Mouse (Mus musculus) embryonic facial prominence, embryonic 14.5 days (tissue): ENCODE results near the gene Atf1. TPM values are rescaled to one million over a fixed set of nuclear protein-coding genes. Genes with fewer than 3 reads are reported as not detected.
A peak's percentile ranks its signal among the peaks of the same experiment; 100 is the strongest.

ENCODE experiments used
- ATAC-seq: fragments of 200-750 bp; cut with Nextera tagmentation; 2 replicates; pipeline ENCODE4 v1.8.0; 2017; ENCODE audit warnings: low read depth, moderate number of reproducible peaks, moderate TSS enrichment
- DNase-seq: peaks from one replicate; pipeline ENCODE4 v3.0.0-alpha.2; 2015; ENCODE audit warnings: low spot score
- H3K27ac ChIP-seq: fragments of 300-500 bp; sonication (generic); replicated peaks from 2 replicates; pipeline ENCODE4 v1.5.1; 2014; ENCODE audit warnings: low read depth, mild to moderate bottlenecking, low read length, moderate library complexity
- H3K27me3 ChIP-seq: fragments of 300-500 bp; sonication (generic); replicated peaks from 2 replicates; pipeline ENCODE4 v1.6.1; 2014; ENCODE audit warnings: low read length; ENCODE audit not compliant: control insufficient read depth, insufficient read depth
- H3K36me3 ChIP-seq: fragments of 300-500 bp; sonication (generic); 2 replicates; pipeline ENCODE4 v1.6.1; 2014; ENCODE audit warnings: low read length, mixed read lengths; ENCODE audit not compliant: control insufficient read depth, insufficient read depth
- H3K4me1 ChIP-seq: fragments of 300-500 bp; sonication (generic); 2 replicates; pipeline ENCODE4 v1.6.1; 2014; ENCODE audit warnings: antibody characterized with exemption, low read length; ENCODE audit not compliant: control insufficient read depth, insufficient read depth
- H3K4me2 ChIP-seq: fragments of 300-500 bp; sonication (generic); 2 replicates; pipeline ENCODE4 v1.6.1; 2014; ENCODE audit warnings: low read depth, mild to moderate bottlenecking, low read length, moderate library complexity, mixed read lengths
- H3K4me3 ChIP-seq: fragments of 300-500 bp; sonication (generic); 2 replicates; pipeline ENCODE4 v1.5.1; 2014; ENCODE audit warnings: low read depth, mild to moderate bottlenecking, low read length
- H3K9ac ChIP-seq: fragments of 300-500 bp; sonication (generic); 2 replicates; pipeline ENCODE4 v1.6.1; 2014; ENCODE audit warnings: low read depth, mild to moderate bottlenecking, low read length, moderate library complexity, mixed read lengths
- H3K9me3 ChIP-seq: fragments of 300-500 bp; sonication (generic); 2 replicates; pipeline ENCODE4 v1.6.1; 2016; ENCODE audit warnings: low read length; ENCODE audit not compliant: control insufficient read depth
- WGBS: fragments of 180-500 bp; shearing (Covaris S2); extraction: QIAGEN DNeasy Blood & Tissue Kit; methylation state at CpG from one replicate; pipeline ENCODE4 v1.1.7; 2014; 5-methylcytosine and 5-hydroxymethylcytosine counted together
- polyA plus RNA-seq: library from polyadenylated mRNA; unstranded; fragments of >200 nt; fragmentation: Nextera tagmentation; extraction: Ambion mirVana; gene quantifications from 2 replicates; pipeline ENCODE4 v1.2.1, GENCODE M21; 2014

Gene Atf1
- polyA plus RNA-seq, 1 experiment from 2014 or later, result 33.5 TPM

DNA sequence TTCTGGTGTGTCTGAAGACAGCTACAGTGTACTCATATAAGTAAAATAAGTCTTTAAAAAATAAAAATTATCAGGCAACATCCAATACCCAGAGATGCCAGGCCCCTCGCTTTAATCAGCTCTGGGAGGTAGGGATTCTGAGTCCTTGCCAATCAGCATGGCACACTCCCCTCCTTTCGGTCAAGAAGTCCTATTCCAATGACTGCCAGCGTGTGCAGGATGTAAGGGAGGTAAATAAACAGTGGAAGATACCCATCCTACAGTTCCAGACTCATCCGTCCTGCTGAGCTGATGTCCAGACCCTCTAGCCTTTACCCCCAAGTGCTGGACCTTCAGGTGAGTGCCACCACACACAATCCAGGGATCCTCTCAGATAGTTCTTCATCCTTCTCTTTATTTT is 2.2 kb upstream of the Atf1 start:
- H3K4me3 ChIP-seq, result no peak overlapping the region
- H3K4me1 ChIP-seq, result 0 out of 2 replicates have a peak, but pooled peaks cover 5% of the 10 kb centered on the region
- H3K27ac ChIP-seq, result no peak overlapping the region
- H3K4me2 ChIP-seq, result no peak overlapping the region
- no peak overlapping the region for H3K9ac ChIP-seq
- ATAC-seq (no peak), DNase-seq (no peak)
- WGBS, result 96% methylated on average over 4 of the region's 4 CpGs
- H3K27me3 ChIP-seq, result no peaks in the 10 kb centered on the region
- H3K36me3 ChIP-seq, result no peaks in the 10 kb centered on the region
- peaks cover 17% of the 10 kb centered on the region for H3K9me3 ChIP-seq

DNA sequence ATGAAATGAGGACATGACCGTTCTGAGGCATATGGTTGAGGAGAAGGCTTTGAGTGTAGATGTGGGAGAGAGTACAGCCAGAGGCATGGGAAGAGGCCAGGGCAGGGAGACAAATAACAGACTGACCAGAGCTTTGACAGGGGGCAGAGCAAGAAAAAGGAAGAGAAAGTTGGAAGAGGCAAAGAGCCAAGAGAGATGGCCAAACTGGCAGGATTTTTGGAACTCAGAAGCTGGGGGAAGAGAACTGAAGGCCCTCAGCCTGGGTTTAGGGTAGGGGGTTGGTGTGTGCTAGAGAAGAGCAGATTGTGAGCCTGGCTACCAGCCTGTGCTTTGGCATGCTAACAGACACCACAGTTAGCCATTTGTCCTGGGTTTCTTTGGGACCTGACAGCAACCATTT is 1.7 kb upstream of the Atf1 start:
- 87% methylated on average over 1 of the region's 1 CpGs for WGBS
- no peak for ATAC-seq
- no peak overlapping the region for H3K27ac ChIP-seq

DNA sequence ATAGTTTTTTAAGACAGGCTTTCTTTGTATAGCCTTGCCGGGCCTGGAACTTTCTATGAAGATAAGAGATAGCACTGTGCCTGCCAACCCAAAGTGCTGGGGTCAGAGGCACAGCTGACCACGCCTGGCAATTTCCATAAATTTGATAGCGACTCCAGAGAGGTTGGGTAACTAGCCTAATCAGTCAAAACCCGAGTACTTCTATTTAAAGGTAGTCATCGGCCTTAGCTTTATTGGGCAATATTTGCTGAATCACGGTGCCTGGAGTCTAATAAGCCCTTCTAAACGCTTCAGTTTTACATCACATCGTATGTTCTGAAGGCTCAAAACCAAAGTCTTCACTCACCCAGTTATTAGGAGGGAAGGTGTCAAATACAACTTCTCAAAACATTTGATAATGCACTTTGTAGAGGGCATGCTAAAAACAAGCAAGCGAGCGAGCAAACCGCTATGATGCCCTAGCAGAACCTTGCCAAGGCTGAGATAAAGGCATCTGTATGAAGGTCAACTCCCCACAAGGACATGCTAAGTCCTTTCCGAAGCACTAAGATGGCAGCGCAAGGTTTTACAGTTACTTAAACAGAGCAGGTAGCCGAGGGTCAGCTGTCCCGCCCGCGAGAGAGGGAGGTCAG is 472 bp upstream of the Atf1 start:
- H3K27me3 ChIP-seq, result no peaks in the 10 kb centered on the region

More for the DNA sequence above, 1.7 kb upstream of the Atf1 start:
- Histone ChIP-seq H3K36me3 (no peaks in the 10 kb centered on the region), H3K9ac (no peak overlapping the region), H3K4me2 (no peak overlapping the region), H3K4me1 (0 out of 2 replicates have a peak, but pooled peaks cover 5% of the 10 kb centered on the region), H3K4me3 (no peak overlapping the region), H3K9me3 (peaks cover 17% of the 10 kb centered on the region), H3K27me3 (no peaks in the 10 kb centered on the region)
- DNase-seq, result no peak

DNA sequence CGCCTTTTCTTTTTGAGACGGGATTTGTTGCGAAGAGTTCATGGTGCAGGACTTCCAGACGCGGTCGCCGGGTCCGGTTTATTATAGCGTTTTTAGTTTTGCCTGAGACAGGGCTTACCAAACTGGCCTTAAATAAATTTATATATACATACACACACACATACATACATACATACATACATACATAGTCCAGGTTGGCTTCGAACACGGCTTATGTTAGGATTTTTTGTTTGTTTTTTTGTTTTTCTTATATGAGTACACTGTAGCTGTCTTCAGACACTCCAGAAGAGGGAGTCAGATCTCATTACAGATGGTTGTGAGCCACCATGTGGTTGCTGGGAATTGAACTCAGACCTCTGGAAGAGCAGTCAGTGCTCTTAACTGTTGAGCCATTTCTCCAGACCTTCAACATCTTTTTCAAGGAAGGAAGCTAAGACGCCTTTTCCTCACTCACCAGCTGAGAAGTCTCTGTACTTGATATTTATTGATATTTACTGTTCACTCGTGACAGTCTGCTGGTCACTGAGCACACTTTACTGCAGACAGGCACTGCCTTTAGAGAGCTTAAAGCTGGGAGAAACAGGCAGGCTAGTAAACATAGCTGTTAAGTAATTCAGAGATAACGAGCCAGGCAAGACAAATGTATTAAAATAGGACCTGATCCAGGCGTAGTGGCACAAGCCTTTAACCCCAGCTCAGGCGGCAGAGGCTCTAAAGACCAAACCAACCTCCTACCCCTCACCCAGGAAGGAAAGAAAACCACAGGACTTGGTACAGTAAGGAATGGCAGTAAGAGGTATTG is 1.1 kb downstream of the Atf1 start:
- ATAC-seq (no peak; the same call in 1 of the 2 replicates), DNase-seq (no peak)
- Histone ChIP-seq H3K27me3 (no peaks in the 10 kb centered on the region), H3K4me1 (0 out of 2 replicates have a peak, but pooled peaks cover 5% of the 10 kb centered on the region), H3K4me3 (peak overlapping the region; percentile 84), H3K9ac (peak overlapping the region; percentile 100), H3K4me2 (peak overlapping the region; percentile 87), H3K27ac (peak overlapping the region; percentile 100), H3K36me3 (peaks cover 10% of the 10 kb centered on the region), H3K9me3 (peaks cover under 1% of the 10 kb centered on the region; the same call in 1 of the 2 replicates)
- 18% methylated on average over 15 of the region's 16 CpGs for WGBS

More for the DNA sequence above, 472 bp upstream of the Atf1 start:
- ATAC-seq, result peak; percentile 27; the same call in 1 of the 2 replicates
- Histone ChIP-seq H3K9me3 (peaks cover 15% of the 10 kb centered on the region), H3K9ac (peak overlapping the region; percentile 100), H3K4me3 (peak overlapping the region; percentile 84), H3K4me1 (0 out of 2 replicates have a peak, but pooled peaks cover 5% of the 10 kb centered on the region), H3K4me2 (peak overlapping the region; percentile 87), H3K36me3 (no peaks in the 10 kb centered on the region), H3K27ac (peak overlapping the region; percentile 100)
- 6% methylated on average over 16 of the region's 17 CpGs for whole genome bisulfite sequencing
- DNase-seq, result peak; percentile 24

DNA sequence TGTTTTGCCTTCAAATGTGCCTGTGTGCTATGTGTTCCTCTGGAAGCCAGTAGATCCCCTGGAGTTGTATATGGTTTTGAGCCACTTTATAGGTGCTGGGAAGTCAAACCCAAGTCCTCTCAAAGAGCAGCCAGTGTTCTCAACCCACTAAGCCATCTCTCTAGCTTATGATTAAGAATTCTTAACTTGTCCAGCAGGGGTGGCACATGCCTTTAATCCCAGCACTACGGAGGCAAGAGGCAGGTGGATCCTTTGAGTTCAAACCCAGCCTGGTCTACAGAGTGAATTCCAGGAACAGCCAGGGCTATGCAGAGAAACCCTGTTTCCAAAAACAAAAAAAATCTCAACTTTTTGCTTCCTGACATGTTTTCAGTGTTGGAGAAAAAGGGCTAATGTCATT is 3.0 kb downstream of the Atf1 start:
- Histone ChIP-seq H3K9me3 (no peaks in the 10 kb centered on the region), H3K36me3 (peaks cover 28% of the 10 kb centered on the region), H3K9ac (no peak overlapping the region), H3K4me3 (no peak overlapping the region), H3K27ac (no peak overlapping the region), H3K4me1 (0 out of 2 replicates have a peak, but pooled peaks cover 5% of the 10 kb centered on the region), H3K27me3 (no peaks in the 10 kb centered on the region), H3K4me2 (no peak overlapping the region)
- no peak for DNase-seq
- ATAC-seq, result no peak
- WGBS, result 68% methylated on average over 1 of the region's 1 CpGs

DNA sequence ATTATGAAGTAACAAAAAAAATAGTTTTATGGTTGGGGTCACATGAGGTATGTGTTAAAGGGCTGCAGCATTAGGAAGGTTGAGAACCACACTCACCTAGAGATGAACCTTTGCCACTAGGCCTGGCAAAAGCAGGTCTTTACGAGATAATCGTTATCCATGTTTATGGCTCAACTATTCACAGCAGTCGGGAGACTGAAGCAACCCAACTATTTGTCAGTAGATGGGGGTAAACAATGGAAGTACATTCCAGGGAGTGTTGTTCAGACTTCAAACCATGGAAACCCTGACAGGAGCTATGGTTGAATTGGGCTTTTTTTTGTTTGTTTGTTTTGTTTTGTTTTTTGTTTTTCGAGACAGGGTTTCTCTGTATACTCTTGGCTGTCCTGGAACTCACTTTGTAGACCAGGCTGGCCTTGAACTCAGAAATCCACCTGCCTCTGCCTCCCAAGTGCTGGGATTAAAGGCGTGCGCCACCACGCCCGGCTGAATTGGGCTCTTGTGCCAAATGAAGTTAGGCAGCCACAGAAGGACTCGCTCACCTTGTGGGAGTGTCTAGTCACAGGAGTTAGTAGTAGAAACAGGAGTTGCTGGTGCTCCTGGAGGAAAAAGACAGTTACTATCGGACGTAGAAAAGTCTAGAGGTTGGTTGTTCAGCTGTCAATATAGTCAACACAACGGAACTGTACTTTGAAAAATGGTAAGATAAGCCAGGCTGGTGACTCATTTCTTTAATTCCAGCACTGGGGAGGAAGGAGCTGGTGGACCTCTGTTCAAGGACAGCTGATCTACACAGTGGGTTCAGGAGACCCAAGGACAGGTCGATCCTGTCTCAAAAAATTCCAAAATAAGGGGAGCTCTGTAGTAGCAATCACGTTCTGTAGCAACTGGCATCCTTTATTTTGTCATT is 4.3 kb downstream of the Atf1 start:
- Histone ChIP-seq H3K4me1 (0 out of 2 replicates have a peak, but pooled peaks cover 2% of the 10 kb centered on the region), H3K36me3 (peaks cover 36% of the 10 kb centered on the region), H3K4me3 (no peak overlapping the region), H3K27me3 (no peaks in the 10 kb centered on the region), H3K9ac (no peak overlapping the region), H3K27ac (no peak overlapping the region), H3K4me2 (no peak overlapping the region), H3K9me3 (no peaks in the 10 kb centered on the region)
- DNase-seq (no peak), ATAC-seq (no peak)
- 93% methylated on average over 14 of the region's 14 CpGs for WGBS

DNA sequence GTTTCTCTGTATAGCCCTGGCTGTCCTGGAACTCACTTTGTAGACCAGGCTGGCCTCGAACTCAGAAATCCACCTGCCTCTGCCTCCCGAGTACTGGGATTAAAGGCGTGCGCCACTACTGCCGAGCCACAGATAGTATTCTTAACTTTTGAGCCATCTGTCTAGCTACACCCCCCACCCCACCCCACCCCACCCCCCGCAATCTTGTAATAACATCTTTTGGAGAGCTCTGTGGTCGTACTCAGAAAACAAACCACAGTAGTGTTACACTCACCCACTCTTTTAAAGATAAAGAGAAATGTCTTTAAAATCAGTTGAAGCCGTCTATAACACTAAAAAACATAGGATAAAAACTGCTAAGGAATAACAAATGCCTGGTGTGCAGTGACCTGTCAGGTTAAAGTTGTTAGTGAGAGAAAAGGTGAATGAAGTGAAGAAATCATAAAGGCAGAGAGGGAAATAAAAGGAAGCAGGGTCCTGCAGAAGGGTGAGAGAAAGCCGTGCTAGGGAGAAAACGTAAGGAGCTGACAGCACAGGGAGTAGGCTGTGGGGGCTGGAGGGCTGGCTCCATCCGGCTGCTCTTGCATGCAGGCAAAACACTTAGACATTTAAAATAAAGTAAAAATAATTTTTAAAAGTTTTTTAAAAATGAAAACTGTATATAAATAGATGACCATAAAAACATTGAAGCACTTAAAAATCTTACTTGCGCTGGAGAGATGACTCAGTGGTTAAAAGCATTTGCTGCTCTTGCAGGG is 7.8 kb downstream of the Atf1 start:
- Histone ChIP-seq H3K4me1 (no peaks in the 10 kb centered on the region), H3K4me2 (no peak overlapping the region), H3K4me3 (no peak overlapping the region), H3K9ac (no peak overlapping the region), H3K27ac (no peak overlapping the region), H3K36me3 (peaks cover 65% of the 10 kb centered on the region), H3K27me3 (no peaks in the 10 kb centered on the region), H3K9me3 (no peaks in the 10 kb centered on the region)
- WGBS, result 91% methylated on average over 12 of the region's 12 CpGs
- no peak for ATAC-seq
- no peak for DNase-seq
